Mouse (Mus musculus) limb, embryonic 14.5 days (tissue): ENCODE results near the gene Dis3l2. TPM values are rescaled to one million over a fixed set of nuclear protein-coding genes. Genes with fewer than 3 reads are reported as not detected.

Experiments
- ATAC-seq: fragments of 200-750 bp; cut with Nextera tagmentation; 2 replicates; pipeline ENCODE4 v1.8.0; 2017; ENCODE audit warnings: low read depth, moderate number of reproducible peaks, moderate TSS enrichment; ENCODE audit not compliant: low FRiP score
- DNase-seq: peaks from one replicate; pipeline ENCODE4 v3.0.0-alpha.2; 2015; ENCODE audit warnings: low spot score
- H3K27ac ChIP-seq: fragments of 300-500 bp; sonication (generic); replicated peaks from 2 replicates; pipeline ENCODE4 v1.5.1; 2014; ENCODE audit warnings: low read depth, mild to moderate bottlenecking, low read length, moderate library complexity, mixed read lengths
- H3K27me3 ChIP-seq: fragments of 300-500 bp; sonication (generic); 2 replicates; pipeline ENCODE4 v1.6.1; 2014; ENCODE audit warnings: low read length, mixed read lengths; ENCODE audit not compliant: control insufficient read depth, insufficient read depth
- H3K36me3 ChIP-seq: fragments of 300-500 bp; sonication (generic); 2 replicates; pipeline ENCODE4 v1.6.1; 2014; ENCODE audit warnings: mild to moderate bottlenecking, low read length, moderate library complexity, mixed read lengths; ENCODE audit not compliant: control insufficient read depth, insufficient read depth
- H3K4me1 ChIP-seq: fragments of 300-500 bp; sonication (generic); 2 replicates; pipeline ENCODE4 v1.6.1; 2014; ENCODE audit warnings: antibody characterized with exemption, low read length, mixed read lengths; ENCODE audit not compliant: control insufficient read depth, insufficient read depth
- H3K4me2 ChIP-seq: fragments of 300-500 bp; sonication (generic); replicated peaks from 2 replicates; pipeline ENCODE4 v1.6.1; 2014; ENCODE audit warnings: low read depth, mild to moderate bottlenecking, low read length, moderate library complexity; ENCODE audit not compliant: severe bottlenecking
- H3K4me3 ChIP-seq: fragments of 300-500 bp; sonication (generic); replicated peaks from 2 replicates; pipeline ENCODE4 v1.5.1; 2014; ENCODE audit warnings: low read length
- H3K9ac ChIP-seq: fragments of 300-500 bp; sonication (generic); 2 replicates; pipeline ENCODE4 v1.6.1; 2014; ENCODE audit warnings: mild to moderate bottlenecking, low read depth, low read length, moderate library complexity; ENCODE audit not compliant: severe bottlenecking
- H3K9me3 ChIP-seq: fragments of 300-500 bp; sonication (generic); 2 replicates; pipeline ENCODE4 v1.6.1; 2016; ENCODE audit warnings: low read length; ENCODE audit not compliant: control insufficient read depth
- POLR2A ChIP-seq: fragments of 200-500 bp; IDR thresholded peaks from 2 replicates; pipeline ENCODE4 v1.8.0; 2012; ENCODE audit warnings: inconsistent platforms, mild to moderate bottlenecking, moderate library complexity, borderline replicate concordance; ENCODE audit not compliant: insufficient read depth, insufficient read length; ENCODE audit errors: extremely low read depth
- WGBS: fragments of 180-500 bp; shearing (Covaris S2); extraction: QIAGEN DNeasy Blood & Tissue Kit; methylation state at CpG from one replicate; pipeline ENCODE4 v1.1.7; 2014; 5-methylcytosine and 5-hydroxymethylcytosine counted together
- polyA plus RNA-seq, 2 experiments: library from polyadenylated mRNA; depleted of rRNA in 1 of 2; stranded (reverse) in 1 of 2; unstranded in 1 of 2; fragments of >200 nt; fragmentation: Nextera tagmentation in 1 of 2; extraction: Ambion mirVana in 1 of 2; gene quantifications; 2 replicates each; pipeline versions ENCODE4 v1.2.1 to v1.2.3; 2012 to 2014

Gene Dis3l2
- polyA plus RNA-seq, 2 experiments = 22.2 to 24.4 TPM

GRCm38 (mm10) chr1:87028786-87029185, 325.2 kb downstream of the Dis3l2 start:
- no peak for TF ChIP-seq POLR2A
- H3K27me3 ChIP-seq = no peaks in the 10 kb centered on the region
- ATAC-seq (no peak), DNase-seq (no peak)
- 28% methylated on average over 2 of the region's 2 CpGs for WGBS
- H3K36me3 ChIP-seq = no peaks in the 10 kb centered on the region
- H3K27ac ChIP-seq = no peak overlapping the region
- no peak overlapping the region for H3K4me3 ChIP-seq
- no peak overlapping the region for H3K9ac ChIP-seq
- no peak overlapping the region for H3K4me2 ChIP-seq
- no peaks in the 10 kb centered on the region for H3K9me3 ChIP-seq
- H3K4me1 ChIP-seq = peaks cover 23% of the 10 kb centered on the region

- no peak overlapping the region for H3K4me2 ChIP-seq
- peak; percentile 33 for DNase-seq
- H3K4me3 ChIP-seq = no peak overlapping the region
- TF ChIP-seq POLR2A = no peak
- no peak overlapping the region for H3K9ac ChIP-seq
- H3K36me3 ChIP-seq = no peaks in the 10 kb centered on the region
- WGBS = 20% methylated on average over 1 of the region's 1 CpGs
- no peaks in the 10 kb centered on the region for H3K27me3 ChIP-seq
- ATAC-seq = peak; percentile 78
- H3K9me3 ChIP-seq = no peaks in the 10 kb centered on the region
- H3K4me1 ChIP-seq = peaks cover 35% of the 10 kb centered on the region
- 0 out of 2 replicates have a peak overlapping the region, but pooled peaks have one; percentile 44 for H3K27ac ChIP-seq
Observed at GRCm38 (mm10) chr1:87030652-87031051, 327.0 kb downstream of the Dis3l2 start.

GRCm38 (mm10) chr1:87032466-87032865, 328.9 kb downstream of the Dis3l2 start:
- ATAC-seq (no peak), DNase-seq (no peak)
- Histone ChIP-seq H3K4me1 (peaks cover 52% of the 10 kb centered on the region), H3K27ac (no peak overlapping the region), H3K9ac (no peak overlapping the region), H3K36me3 (no peaks in the 10 kb centered on the region), H3K9me3 (no peaks in the 10 kb centered on the region), H3K4me2 (no peak overlapping the region), H3K4me3 (no peak overlapping the region), H3K27me3 (no peaks in the 10 kb centered on the region)
- 71% methylated on average over 7 of the region's 7 CpGs for WGBS
- TF ChIP-seq POLR2A = no peak

GRCm38 (mm10) chr1:87035532-87036161, 332.0 kb downstream of the Dis3l2 start:
- peak; percentile 79 for DNase-seq
- Histone ChIP-seq H3K27ac (peak overlapping the region; percentile 82), H3K9me3 (no peaks in the 10 kb centered on the region), H3K36me3 (no peaks in the 10 kb centered on the region), H3K4me2 (no peak overlapping the region), H3K4me1 (peaks cover 41% of the 10 kb centered on the region), H3K9ac (peak overlapping the region; percentile 13; the same call in 1 of the 2 replicates), H3K27me3 (no peaks in the 10 kb centered on the region), H3K4me3 (no peak overlapping the region)
- no peak for TF ChIP-seq POLR2A
- ATAC-seq = peak; percentile 84
- 2% methylated on average over 4 of the region's 4 CpGs for WGBS

- Histone ChIP-seq H3K36me3 (no peaks in the 10 kb centered on the region), H3K4me2 (no peak overlapping the region), H3K4me1 (peaks cover 40% of the 10 kb centered on the region), H3K9ac (peak overlapping the region; percentile 13; the same call in 1 of the 2 replicates), H3K4me3 (no peak overlapping the region), H3K9me3 (no peaks in the 10 kb centered on the region), H3K27me3 (no peaks in the 10 kb centered on the region), H3K27ac (peak overlapping the region; percentile 82)
- DNase-seq = peak; percentile 21
- peak; percentile 62 for ATAC-seq
- WGBS = 61% methylated on average over 3 of the region's 3 CpGs
- no peak for TF ChIP-seq POLR2A
Observed at GRCm38 (mm10) chr1:87036334-87036733, 332.7 kb downstream of the Dis3l2 start.
